Mouse (Mus musculus) hindbrain, embryonic 13.5 days (tissue): ENCODE results near the gene Tnpo2. TPM values are rescaled to one million over a fixed set of nuclear protein-coding genes. Genes with fewer than 3 reads are reported as not detected.
A peak's percentile ranks its signal among the peaks of the same experiment; 100 is the strongest.
"Not testable (repeated sequence)": the region's sequence is repeated elsewhere in the genome, so short reads cannot be mapped to it uniquely, and the experiment has no call there.

Source experiments
- ATAC-seq: fragments of 200-750 bp; cut with Nextera tagmentation; 2 replicates; pipeline ENCODE4 v1.8.0; 2017; ENCODE audit warnings: moderate TSS enrichment; ENCODE audit not compliant: low FRiP score
- H3K27ac ChIP-seq: fragments of 300-500 bp; sonication (generic); 2 replicates; pipeline ENCODE4 v1.5.1; 2015; ENCODE audit warnings: inconsistent platforms, mild to moderate bottlenecking, moderate library complexity
- H3K27me3 ChIP-seq: fragments of 300-500 bp; sonication (generic); 2 replicates; pipeline ENCODE4 v1.6.1; 2015; ENCODE audit warnings: mild to moderate bottlenecking, inconsistent platforms
- H3K36me3 ChIP-seq: fragments of 300-500 bp; sonication (generic); 2 replicates; pipeline ENCODE4 v1.6.1; 2015; ENCODE audit warnings: mild to moderate bottlenecking, inconsistent platforms
- H3K4me1 ChIP-seq: fragments of 300-500 bp; sonication (generic); replicated peaks from 2 replicates; pipeline ENCODE4 v1.6.1; 2015; ENCODE audit warnings: inconsistent platforms
- H3K4me2 ChIP-seq: fragments of 300-500 bp; sonication (generic); 2 replicates; pipeline ENCODE4 v1.6.1; 2015; ENCODE audit warnings: inconsistent platforms, mild to moderate bottlenecking, moderate library complexity
- H3K4me3 ChIP-seq: fragments of 300-500 bp; sonication (generic); 2 replicates; pipeline ENCODE4 v1.5.1; 2015; ENCODE audit warnings: mild to moderate bottlenecking, inconsistent platforms
- H3K9ac ChIP-seq: fragments of 300-500 bp; sonication (generic); 2 replicates; pipeline ENCODE4 v1.6.1; 2015; ENCODE audit warnings: mild to moderate bottlenecking, inconsistent platforms
- H3K9me3 ChIP-seq: fragments of 300-500 bp; sonication (generic); 2 replicates; pipeline ENCODE4 v1.6.1; 2016; ENCODE audit warnings: inconsistent platforms
- WGBS: fragments of 180-500 bp; shearing (Covaris S2); methylation state at CpG from one replicate; pipeline ENCODE4 v1.1.7; 2015; 5-methylcytosine and 5-hydroxymethylcytosine counted together
- polyA plus RNA-seq: library from polyadenylated mRNA; unstranded; fragments of >200 nt; fragmentation: Nextera tagmentation; extraction: Ambion mirVana; gene quantifications from 2 replicates; pipeline ENCODE4 v1.2.1, GENCODE M21; 2015

Tnpo2 gene
- polyA plus RNA-seq, 1 experiment from 2014 or later: 48.8 TPM

- Histone ChIP-seq H3K36me3 (peaks cover 48% of the 10 kb centered on the region), H3K9me3 (no peaks in the 10 kb centered on the region), H3K27me3 (no peaks in the 10 kb centered on the region), H3K4me2 (no peak overlapping the region), H3K9ac (0 out of 2 replicates have a peak overlapping the region, but pooled peaks have one; percentile 39), H3K4me1 (peaks cover 37% of the 10 kb centered on the region), H3K27ac (no peak overlapping the region), H3K4me3 (no peak overlapping the region)
- ATAC-seq: no peak
- WGBS: 0% methylated on average over 2 of the region's 2 CpGs
Measured at GRCm38 (mm10) chr8:85076993-85077392, 40.3 kb downstream of the Tnpo2 start.

GRCm38 (mm10) chr8:85080214-85080531 lies 43.5 kb downstream of the Tnpo2 start:
- Histone ChIP-seq H3K36me3 (peaks cover 28% of the 10 kb centered on the region), H3K27me3 (no peaks in the 10 kb centered on the region), H3K9ac (peak overlapping the region; percentile 91), H3K4me2 (peak overlapping the region; percentile 96), H3K4me3 (peak overlapping the region; percentile 88), H3K27ac (peak overlapping the region; percentile 76), H3K9me3 (no peaks in the 10 kb centered on the region), H3K4me1 (peaks cover 41% of the 10 kb centered on the region)
- ATAC-seq: no peak
- WGBS: under 1% methylated on average over 25 of the region's 25 CpGs

DNA sequence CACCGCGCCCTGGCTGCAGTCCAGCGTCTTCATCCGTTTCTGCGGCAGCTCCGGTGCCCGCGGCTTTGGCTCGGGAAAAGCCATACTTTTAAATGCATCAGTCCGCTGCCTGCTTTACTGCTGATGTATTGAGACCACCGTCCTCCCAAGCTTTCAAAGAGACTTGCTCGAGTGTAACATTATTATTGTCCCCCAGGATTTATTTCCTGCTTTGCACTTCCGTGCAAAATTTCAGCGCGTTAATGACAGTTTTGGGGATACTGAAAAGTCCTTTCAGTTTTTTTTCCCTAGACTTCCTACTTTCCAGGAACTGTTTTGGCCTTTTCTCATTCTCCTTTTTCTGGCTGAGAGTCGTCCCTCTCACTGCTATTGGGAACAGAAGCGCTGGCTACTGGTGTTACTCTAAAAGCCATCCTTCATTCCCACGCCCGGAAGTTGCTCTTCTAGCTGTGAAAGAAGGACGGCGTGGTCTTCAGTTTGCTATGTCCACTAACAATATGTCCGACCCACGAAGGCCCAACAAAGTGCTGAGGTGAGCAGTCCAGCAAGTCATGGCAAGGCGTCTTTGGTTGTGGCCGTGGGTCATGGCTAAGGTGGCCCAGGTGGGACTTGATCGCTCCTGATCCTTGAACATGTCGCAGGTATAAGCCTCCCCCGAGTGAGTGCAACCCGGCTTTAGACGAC lies 44.0 kb downstream of the Tnpo2 start, which contains the start of gene Wdr83os:
Gene Wdr83os, plus strand, starts transcription at position 209 of the 684 bp plus-strand sequence.
- Histone ChIP-seq H3K9ac (peak within 1 kb of the TSS; percentile 91), H3K4me2 (peak within 1 kb of the TSS; percentile 96), H3K36me3 (peaks cover 28% of the 10 kb centered on the region), H3K9me3 (no peaks in the 10 kb centered on the region), H3K4me1 (peaks cover 41% of the 10 kb centered on the region), H3K27me3 (no peaks in the 10 kb centered on the region), H3K4me3 (peak within 1 kb of the TSS; percentile 88), H3K27ac (peak within 1 kb of the TSS; percentile 76)
- peak; percentile 21; the same call in 1 of the 2 replicates for ATAC-seq
- WGBS: 0% methylated on average over 30 of the region's 30 CpGs

GRCm38 (mm10) chr8:85081216-85081555 lies 44.5 kb downstream of the Tnpo2 start, which contains the start of gene Wdr83:
TSS of gene Wdr83 (minus strand) at chr8:85081306.
- H3K9ac ChIP-seq: peak within 1 kb of the TSS; percentile 91
- 0% methylated on average over 9 of the region's 9 CpGs for WGBS
- H3K36me3 ChIP-seq: peaks cover 23% of the 10 kb centered on the region
- peak within 1 kb of the TSS; percentile 88 for H3K4me3 ChIP-seq
- peak within 1 kb of the TSS; percentile 76 for H3K27ac ChIP-seq
- peak; percentile 41 for ATAC-seq
- peak within 1 kb of the TSS; percentile 96 for H3K4me2 ChIP-seq
- peaks cover 41% of the 10 kb centered on the region for H3K4me1 ChIP-seq
- H3K9me3 ChIP-seq: no peaks in the 10 kb centered on the region
- H3K27me3 ChIP-seq: no peaks in the 10 kb centered on the region

- Histone ChIP-seq H3K4me1 (peaks cover 38% of the 10 kb centered on the region), H3K36me3 (peaks cover 24% of the 10 kb centered on the region)
- 99% methylated on average over 4 of the region's 4 CpGs for WGBS
- not testable (repeated sequence) for H3K27ac ChIP-seq, H3K9me3 ChIP-seq, H3K27me3 ChIP-seq, H3K4me2 ChIP-seq, ATAC-seq, H3K4me3 ChIP-seq, H3K9ac ChIP-seq
Measured at GRCm38 (mm10) chr8:85082169-85082568, 45.5 kb downstream of the Tnpo2 start.

DNA sequence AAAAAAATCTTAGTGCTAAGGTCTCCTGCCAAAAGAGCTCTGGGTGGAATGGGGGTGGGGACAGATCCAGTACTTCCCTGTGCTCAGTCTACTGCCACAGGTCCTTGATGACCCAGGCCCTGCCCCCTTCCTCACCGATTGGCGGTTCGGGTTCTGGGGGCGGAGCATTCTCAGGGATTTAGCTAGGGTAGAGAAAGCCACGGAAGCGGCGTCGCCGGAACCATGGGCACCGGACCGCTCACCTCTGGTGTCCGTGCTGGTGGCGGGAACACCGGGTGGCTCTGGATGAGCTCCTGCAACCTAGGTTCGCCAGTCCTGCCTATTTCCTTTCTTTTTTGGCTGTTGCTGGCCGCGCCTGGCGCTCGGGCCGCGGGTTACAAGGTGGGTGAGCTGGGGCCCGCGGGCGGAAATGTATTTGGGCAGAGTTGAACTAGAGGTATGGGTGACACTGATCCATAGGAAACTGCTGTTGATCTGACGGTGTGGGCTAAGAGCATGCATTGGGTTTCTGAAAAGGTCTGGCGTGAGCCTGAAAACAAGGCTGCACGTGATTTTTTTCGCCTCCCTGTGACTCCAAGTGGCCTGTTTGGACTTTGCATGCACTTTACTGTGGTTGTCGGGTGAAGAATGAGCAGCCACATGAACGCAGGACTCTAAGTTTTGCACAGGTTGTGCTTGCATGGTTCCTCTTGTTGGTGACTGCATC lies 46.5 kb downstream of the Tnpo2 start, which contains the start of gene Man2b1:
Gene Man2b1, plus strand, starts transcription at position 163 of the 706 bp plus-strand sequence.
- 1% methylated on average over 30 of the region's 30 CpGs for WGBS
- H3K4me3 ChIP-seq: peak within 1 kb of the TSS; percentile 63
- H3K27me3 ChIP-seq: no peaks in the 10 kb centered on the region
- no peak within 1 kb of the TSS for H3K27ac ChIP-seq
- no peaks in the 10 kb centered on the region for H3K9me3 ChIP-seq
- peaks cover 30% of the 10 kb centered on the region for H3K36me3 ChIP-seq
- H3K9ac ChIP-seq: peak within 1 kb of the TSS; percentile 78
- H3K4me1 ChIP-seq: peaks cover 38% of the 10 kb centered on the region
- ATAC-seq: peak; percentile 76
- H3K4me2 ChIP-seq: peak within 1 kb of the TSS; percentile 92

DNA sequence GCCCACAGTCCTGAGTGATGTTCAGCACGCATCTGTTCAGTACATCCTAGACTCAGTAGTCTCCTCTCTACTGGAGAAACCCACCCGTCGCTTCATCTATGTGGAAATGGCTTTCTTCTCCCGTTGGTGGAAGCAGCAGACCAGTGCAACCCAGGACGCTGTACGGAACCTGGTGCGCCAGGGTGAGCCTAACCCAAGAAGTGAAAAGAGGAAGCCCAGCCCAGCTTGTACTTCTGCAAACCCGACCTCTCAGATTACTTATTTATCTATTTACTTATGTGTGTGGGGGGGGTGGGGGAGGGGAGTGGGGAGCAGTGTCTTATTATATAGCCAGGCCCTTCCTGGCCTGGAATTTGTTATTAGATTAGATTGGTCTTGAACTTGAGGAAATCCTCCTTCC lies 47.9 kb downstream of the Tnpo2 start:
- peaks cover 34% of the 10 kb centered on the region for H3K4me1 ChIP-seq
- no peak overlapping the region for H3K4me3 ChIP-seq
- no peaks in the 10 kb centered on the region for H3K27me3 ChIP-seq
- H3K9me3 ChIP-seq: no peaks in the 10 kb centered on the region
- no peak overlapping the region for H3K9ac ChIP-seq
- no peak for ATAC-seq
- H3K36me3 ChIP-seq: peaks cover 37% of the 10 kb centered on the region
- 93% methylated on average over 8 of the region's 8 CpGs for WGBS
- no peak overlapping the region for H3K27ac ChIP-seq
- H3K4me2 ChIP-seq: no peak overlapping the region; the same call in 1 of the 2 replicates

GRCm38 (mm10) chr8:85086238-85086637 lies 49.5 kb downstream of the Tnpo2 start:
- WGBS: 75% methylated on average over 3 of the region's 3 CpGs
- Histone ChIP-seq H3K27me3 (no peaks in the 10 kb centered on the region), H3K9me3 (no peaks in the 10 kb centered on the region), H3K36me3 (peaks cover 42% of the 10 kb centered on the region), H3K9ac (no peak overlapping the region), H3K27ac (no peak overlapping the region), H3K4me2 (no peak overlapping the region), H3K4me3 (no peak overlapping the region), H3K4me1 (peaks cover 26% of the 10 kb centered on the region)
- no peak for ATAC-seq

- H3K27ac ChIP-seq: no peak overlapping the region
- no peaks in the 10 kb centered on the region for H3K9me3 ChIP-seq
- H3K9ac ChIP-seq: no peak overlapping the region
- WGBS: 89% methylated on average over 2 of the region's 2 CpGs
- H3K36me3 ChIP-seq: peaks cover 60% of the 10 kb centered on the region
- no peak for ATAC-seq
- peaks cover 5% of the 10 kb centered on the region for H3K4me1 ChIP-seq
- H3K4me2 ChIP-seq: no peak overlapping the region
- no peaks in the 10 kb centered on the region for H3K27me3 ChIP-seq
- H3K4me3 ChIP-seq: no peak overlapping the region
Measured at GRCm38 (mm10) chr8:85088771-85089170, 52.1 kb downstream of the Tnpo2 start.

DNA sequence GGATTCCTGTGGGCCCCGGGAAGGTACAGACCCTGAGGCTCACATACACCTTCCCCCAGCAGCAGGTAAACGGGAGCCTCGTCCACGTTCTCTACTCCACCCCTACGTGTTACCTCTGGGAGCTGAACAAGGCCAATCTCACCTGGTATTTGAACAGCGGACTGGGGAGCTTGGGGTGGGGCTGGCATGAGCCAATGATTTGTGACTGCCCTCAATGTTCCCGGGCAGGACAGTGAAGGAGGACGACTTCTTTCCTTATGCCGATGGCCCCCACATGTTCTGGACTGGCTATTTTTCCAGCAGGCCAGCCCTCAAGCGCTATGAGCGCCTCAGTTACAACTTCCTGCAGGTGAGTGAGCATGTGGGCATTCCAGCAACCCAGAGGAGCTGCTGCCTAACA lies 54.1 kb downstream of the Tnpo2 start:
- H3K9ac ChIP-seq: no peak overlapping the region
- H3K4me3 ChIP-seq: no peak overlapping the region
- no peaks in the 10 kb centered on the region for H3K27me3 ChIP-seq
- no peak for ATAC-seq
- no peaks in the 10 kb centered on the region for H3K4me1 ChIP-seq
- H3K4me2 ChIP-seq: no peak overlapping the region
- no peaks in the 10 kb centered on the region for H3K9me3 ChIP-seq
- H3K27ac ChIP-seq: no peak overlapping the region
- H3K36me3 ChIP-seq: peaks cover 68% of the 10 kb centered on the region
- WGBS: 93% methylated on average over 11 of the region's 11 CpGs

- Histone ChIP-seq H3K4me3 (no peak overlapping the region), H3K9ac (no peak overlapping the region), H3K27ac (no peak overlapping the region), H3K4me1 (no peaks in the 10 kb centered on the region), H3K9me3 (no peaks in the 10 kb centered on the region), H3K4me2 (no peak overlapping the region), H3K36me3 (peaks cover 73% of the 10 kb centered on the region), H3K27me3 (no peaks in the 10 kb centered on the region)
- 37% methylated on average over 21 of the region's 21 CpGs for WGBS
- ATAC-seq: no peak
Measured at GRCm38 (mm10) chr8:85091526-85092090, 54.9 kb downstream of the Tnpo2 start.

- Histone ChIP-seq H3K36me3 (peaks cover 69% of the 10 kb centered on the region), H3K27ac (no peak overlapping the region), H3K4me1 (no peaks in the 10 kb centered on the region), H3K9me3 (no peaks in the 10 kb centered on the region), H3K4me2 (no peak overlapping the region), H3K4me3 (no peak overlapping the region), H3K27me3 (no peaks in the 10 kb centered on the region), H3K9ac (no peak overlapping the region)
- no peak for ATAC-seq
- 94% methylated on average over 13 of the region's 13 CpGs for WGBS
Measured at GRCm38 (mm10) chr8:85095051-85095450, 58.3 kb downstream of the Tnpo2 start.
